In the genomic region with DNA sequence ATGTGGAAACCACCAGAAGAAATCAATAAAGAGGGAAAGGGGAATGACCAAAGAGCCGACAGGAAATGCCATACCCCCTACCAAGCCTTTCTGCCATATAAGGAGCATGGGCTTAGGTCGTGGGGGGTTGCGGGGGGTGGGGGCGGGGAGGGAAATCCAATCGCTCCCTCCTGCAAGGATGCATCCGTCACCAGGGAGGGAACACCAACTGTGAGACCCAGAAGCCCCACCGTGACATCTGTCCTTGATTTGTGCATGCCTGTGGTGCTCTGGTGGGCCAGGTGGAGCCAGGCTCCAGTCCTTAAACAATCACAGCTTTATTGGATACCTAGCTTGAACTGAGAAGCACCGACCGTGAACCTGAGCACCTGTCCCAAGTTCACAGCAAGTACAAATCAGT, we compare ENCODE assay signal across 11 mouse cellular contexts. TPM values are rescaled to one million over a fixed set of nuclear protein-coding genes. Genes with fewer than 3 reads are reported as not detected.
DNase-seq lines count a peak whose midpoint lies in the region; ATAC-seq and TF ChIP-seq lines count a peak whose summit lies in the region.
"Had no signal": no experiment of that assay in that cellular context is flagged by ENCODE, and none has a peak within 500 bp of the region (broad histone marks: within the 10 kb centered on the region; RNA-seq: fewer than 3 reads in every experiment).

No protein-coding gene starts in this region.

- no peaks in the 10 kb centered on the region for H3K9me3 ChIP-seq in forebrain, embryonic 11.5 days (ENCODE audit: control insufficient read depth, low read length)
- H3K9me3 ChIP-seq in forebrain, embryonic 16.5 days (ENCODE audit: control insufficient read depth, low read length): no peaks in the 10 kb centered on the region
- H3K9me3 ChIP-seq in midbrain, embryonic 13.5 days: no peaks in the 10 kb centered on the region
- H3K9me3 ChIP-seq in midbrain, embryonic 15.5 days: no peaks in the 10 kb centered on the region
- no peaks in the 10 kb centered on the region for H3K9me3 ChIP-seq in limb, embryonic 14.5 days (ENCODE audit: control insufficient read depth, low read length)
- no peaks in the 10 kb centered on the region for H3K9me3 ChIP-seq in neural tube, embryonic 14.5 days (ENCODE audit: control insufficient read depth, low read length)
- H3K9me3 ChIP-seq: forebrain, embryonic 15.5 days had no signal

- intact Hi-C loops in gastrocnemius, adult 2 months (cut with DNase I): no loop called here

- no peak overlapping the region for H3K27ac ChIP-seq in forebrain, embryonic 11.5 days (ENCODE audit: low read depth, low read length)
- no peak overlapping the region for H3K27ac ChIP-seq in forebrain, embryonic 16.5 days (ENCODE audit: low read length)
- peak overlapping the region; percentile 27; the same call in 1 of the 2 replicates for H3K27ac ChIP-seq in midbrain, embryonic 13.5 days
- no peak overlapping the region for H3K27ac ChIP-seq in midbrain, embryonic 15.5 days
- H3K27ac ChIP-seq in limb, embryonic 14.5 days (replicated peaks; ENCODE audit: low read depth, low read length): no peak overlapping the region
- H3K27ac ChIP-seq in neural tube, embryonic 14.5 days (ENCODE audit: low read depth, low read length): peak overlapping the region; percentile 66
- no peak overlapping the region for H3K27ac ChIP-seq in gastrocnemius, adult 2 months
- H3K27ac ChIP-seq: forebrain, embryonic 15.5 days; macrophage had no signal

- no peak overlapping the region for H3K9ac ChIP-seq in forebrain, embryonic 11.5 days (ENCODE audit: low read length)
- no peak overlapping the region for H3K9ac ChIP-seq in forebrain, embryonic 16.5 days (replicated peaks; ENCODE audit: low read depth, low read length)
- no peak overlapping the region for H3K9ac ChIP-seq in midbrain, embryonic 13.5 days (replicated peaks)
- no peak overlapping the region for H3K9ac ChIP-seq in midbrain, embryonic 15.5 days
- H3K9ac ChIP-seq in limb, embryonic 14.5 days (ENCODE audit: low read depth, low read length, severe bottlenecking): no peak overlapping the region
- no peak overlapping the region for H3K9ac ChIP-seq in neural tube, embryonic 14.5 days (replicated peaks; ENCODE audit: low read depth, low read length)
- H3K9ac ChIP-seq: forebrain, embryonic 15.5 days had no signal

- ATAC-seq in forebrain, embryonic 11.5 days (replicated peaks; ENCODE audit: low FRiP score): no peak
- ATAC-seq in forebrain, embryonic 16.5 days: no peak
- ATAC-seq in midbrain, embryonic 13.5 days: no peak
- no peak for ATAC-seq in midbrain, embryonic 15.5 days (replicated peaks)
- ATAC-seq in limb, embryonic 14.5 days (ENCODE audit: low FRiP score, low read depth): peak; percentile 61; the same call in 1 of the 2 replicates
- ATAC-seq in neural tube, embryonic 14.5 days (ENCODE audit: low read depth): no peak
- ATAC-seq: forebrain, embryonic 15.5 days had no signal

- H3K36me3 ChIP-seq in forebrain, embryonic 11.5 days (ENCODE audit: control insufficient read depth, insufficient read depth, low read length): no peaks in the 10 kb centered on the region
- no peaks in the 10 kb centered on the region for H3K36me3 ChIP-seq in forebrain, embryonic 16.5 days (ENCODE audit: control insufficient read depth, insufficient read depth)
- H3K36me3 ChIP-seq in midbrain, embryonic 13.5 days: no peaks in the 10 kb centered on the region
- no peaks in the 10 kb centered on the region for H3K36me3 ChIP-seq in midbrain, embryonic 15.5 days (replicated peaks)
- no peaks in the 10 kb centered on the region for H3K36me3 ChIP-seq in limb, embryonic 14.5 days (ENCODE audit: control insufficient read depth, insufficient read depth, low read length)
- H3K36me3 ChIP-seq in neural tube, embryonic 14.5 days (ENCODE audit: control insufficient read depth, insufficient read depth, low read length): no peaks in the 10 kb centered on the region
- H3K36me3 ChIP-seq: forebrain, embryonic 15.5 days had no signal

- peak; percentile 55 for DNase-seq in forebrain, embryonic 11.5 days (ENCODE audit: low spot score)
- DNase-seq in limb, embryonic 14.5 days (ENCODE audit: low spot score): no peak
- DNase-seq in layer of hippocampus, adult 8-10 months (ENCODE audit: low spot score in 2 of 2): no peak
- DNase-seq in gastrocnemius, adult 2 months: no peak
- DNase-seq: cerebellum, postnatal 10 days had no signal

- H3K4me1 ChIP-seq in forebrain, embryonic 11.5 days (replicated peaks; ENCODE audit: control insufficient read depth, insufficient read depth, low read length): peaks cover 7% of the 10 kb centered on the region
- peaks cover 11% of the 10 kb centered on the region for H3K4me1 ChIP-seq in forebrain, embryonic 16.5 days (replicated peaks; ENCODE audit: control insufficient read depth, insufficient read depth, low read length)
- peaks cover 44% of the 10 kb centered on the region for H3K4me1 ChIP-seq in midbrain, embryonic 13.5 days (replicated peaks)
- H3K4me1 ChIP-seq in midbrain, embryonic 15.5 days: peaks cover 35% of the 10 kb centered on the region
- H3K4me1 ChIP-seq in limb, embryonic 14.5 days (ENCODE audit: control insufficient read depth, insufficient read depth, low read length): peaks cover 40% of the 10 kb centered on the region
- H3K4me1 ChIP-seq in neural tube, embryonic 14.5 days (ENCODE audit: control insufficient read depth, insufficient read depth, low read length): peaks cover 21% of the 10 kb centered on the region

- H3K4me2 ChIP-seq in forebrain, embryonic 11.5 days (ENCODE audit: low read depth, low read length, severe bottlenecking): no peak overlapping the region
- H3K4me2 ChIP-seq in forebrain, embryonic 16.5 days (ENCODE audit: low read length): no peak overlapping the region
- H3K4me2 ChIP-seq in midbrain, embryonic 13.5 days (replicated peaks): no peak overlapping the region
- no peak overlapping the region for H3K4me2 ChIP-seq in midbrain, embryonic 15.5 days
- 0 out of 2 replicates have a peak overlapping the region, but pooled peaks have one; percentile 5 for H3K4me2 ChIP-seq in limb, embryonic 14.5 days (replicated peaks; ENCODE audit: low read depth, low read length, severe bottlenecking)
- H3K4me2 ChIP-seq in neural tube, embryonic 14.5 days (ENCODE audit: low read depth, low read length): peak overlapping the region; percentile 5; the same call in 1 of the 2 replicates
- H3K4me2 ChIP-seq: forebrain, embryonic 15.5 days had no signal

- WGBS in forebrain, embryonic 11.5 days: 25% methylated on average over 9 of the region's 9 CpGs
- WGBS in forebrain, embryonic 16.5 days: 22% methylated on average over 9 of the region's 9 CpGs
- 21% methylated on average over 9 of the region's 9 CpGs for WGBS in midbrain, embryonic 13.5 days
- 19% methylated on average over 9 of the region's 9 CpGs for WGBS in midbrain, embryonic 15.5 days
- 1% methylated on average over 9 of the region's 9 CpGs for WGBS in limb, embryonic 14.5 days
- WGBS in neural tube, embryonic 14.5 days: 8% methylated on average over 9 of the region's 9 CpGs

- TF ChIP-seq CTCF in gastrocnemius, adult 2 months (IDR thresholded peaks at IDR 0.05): no peak

- no peak for TF ChIP-seq POLR2A in limb, embryonic 14.5 days (IDR thresholded peaks at IDR 0.05; ENCODE audit: borderline replicate concordance, extremely low read depth, insufficient read depth, insufficient read length)

- no peaks in the 10 kb centered on the region for H3K27me3 ChIP-seq in forebrain, embryonic 11.5 days (ENCODE audit: control insufficient read depth, insufficient read depth, low read length)
- H3K27me3 ChIP-seq in forebrain, embryonic 16.5 days (replicated peaks; ENCODE audit: control insufficient read depth, insufficient read depth, low read length): no peaks in the 10 kb centered on the region
- no peaks in the 10 kb centered on the region for H3K27me3 ChIP-seq in midbrain, embryonic 13.5 days
- no peaks in the 10 kb centered on the region for H3K27me3 ChIP-seq in midbrain, embryonic 15.5 days (replicated peaks)
- H3K27me3 ChIP-seq in limb, embryonic 14.5 days (ENCODE audit: control insufficient read depth, insufficient read depth, low read length): no peaks in the 10 kb centered on the region
- H3K27me3 ChIP-seq in neural tube, embryonic 14.5 days (ENCODE audit: control insufficient read depth, insufficient read depth, low read length): no peaks in the 10 kb centered on the region
- H3K27me3 ChIP-seq: forebrain, embryonic 15.5 days had no signal

- no peak overlapping the region for H3K4me3 ChIP-seq in forebrain, embryonic 11.5 days (ENCODE audit: low read depth, low read length)
- no peak overlapping the region for H3K4me3 ChIP-seq in forebrain, embryonic 16.5 days (replicated peaks; ENCODE audit: low read length)
- H3K4me3 ChIP-seq in midbrain, embryonic 13.5 days (replicated peaks): no peak overlapping the region
- no peak overlapping the region for H3K4me3 ChIP-seq in midbrain, embryonic 15.5 days
- H3K4me3 ChIP-seq in limb, embryonic 14.5 days (replicated peaks; ENCODE audit: low read length): no peak overlapping the region
- H3K4me3 ChIP-seq in neural tube, embryonic 14.5 days (ENCODE audit: low read depth, low read length): no peak overlapping the region
- no peak overlapping the region for H3K4me3 ChIP-seq in gastrocnemius, adult 2 months
- H3K4me3 ChIP-seq: forebrain, embryonic 15.5 days had no signal

RNA-seq across cellular contexts. Expression of a gene that starts 24.7 kb away (rescaled TPM):
- 39.8 and 42.0 TPM in 2 replicates for polyA plus RNA-seq in forebrain, embryonic 11.5 days (2014; fragmentation: Nextera tagmentation; extraction: Ambion mirVana)
- 16.4 and 19.1 TPM in 2 replicates for polyA plus RNA-seq in forebrain, embryonic 16.5 days (2015; fragmentation: Nextera tagmentation; extraction: Ambion mirVana)
- polyA plus RNA-seq in midbrain, embryonic 13.5 days (2015; fragmentation: Nextera tagmentation; extraction: Ambion mirVana): 20.0 and 22.8 TPM in 2 replicates
- polyA plus RNA-seq in midbrain, embryonic 15.5 days (2015; fragmentation: Nextera tagmentation; extraction: Ambion mirVana): 20.1 and 21.6 TPM in 2 replicates
- 39.1 and 46.6 TPM in 2 replicates for polyA plus RNA-seq in limb, embryonic 14.5 days (2012; rRNA removed)
- 43.3 and 45.7 TPM in 2 replicates for polyA plus RNA-seq in limb, embryonic 14.5 days (2014; fragmentation: Nextera tagmentation; extraction: Ambion mirVana)
- 22.7 and 26.1 TPM in 2 replicates for polyA plus RNA-seq in neural tube, embryonic 14.5 days (2014; fragmentation: Nextera tagmentation; extraction: Ambion mirVana)
- 10 to 100 TPM; 22.7 to 28.9 (median 25.4) TPM for total RNA-seq in layer of hippocampus, adult 8-10 months (2022)
- 10 to 100 TPM; 29.8 to 30.2 TPM for total RNA-seq in gastrocnemius, adult 2 months (2021)
- polyA plus RNA-seq: macrophage had no signal

Comparison
In these comparisons a context has a peak if more than half of its experiments do, and no peak if none do; other contexts are left out.
1. H3K27ac ChIP-seq: peak in midbrain, embryonic 13.5 days (single experiment) and neural tube, embryonic 14.5 days (single experiment); none in forebrain, embryonic 11.5 days (single experiment), forebrain, embryonic 16.5 days (single experiment), midbrain, embryonic 15.5 days (single experiment), limb, embryonic 14.5 days (single experiment) and gastrocnemius, adult 2 months (single experiment).
2. H3K4me2 ChIP-seq: peak in limb, embryonic 14.5 days (single experiment) and neural tube, embryonic 14.5 days (single experiment); none in forebrain, embryonic 11.5 days (single experiment), forebrain, embryonic 16.5 days (single experiment), midbrain, embryonic 13.5 days (single experiment) and midbrain, embryonic 15.5 days (single experiment).